Mouse (Mus musculus): ENCODE data around the gene Catsperg1.

Catsperg1 gene

DNA sequence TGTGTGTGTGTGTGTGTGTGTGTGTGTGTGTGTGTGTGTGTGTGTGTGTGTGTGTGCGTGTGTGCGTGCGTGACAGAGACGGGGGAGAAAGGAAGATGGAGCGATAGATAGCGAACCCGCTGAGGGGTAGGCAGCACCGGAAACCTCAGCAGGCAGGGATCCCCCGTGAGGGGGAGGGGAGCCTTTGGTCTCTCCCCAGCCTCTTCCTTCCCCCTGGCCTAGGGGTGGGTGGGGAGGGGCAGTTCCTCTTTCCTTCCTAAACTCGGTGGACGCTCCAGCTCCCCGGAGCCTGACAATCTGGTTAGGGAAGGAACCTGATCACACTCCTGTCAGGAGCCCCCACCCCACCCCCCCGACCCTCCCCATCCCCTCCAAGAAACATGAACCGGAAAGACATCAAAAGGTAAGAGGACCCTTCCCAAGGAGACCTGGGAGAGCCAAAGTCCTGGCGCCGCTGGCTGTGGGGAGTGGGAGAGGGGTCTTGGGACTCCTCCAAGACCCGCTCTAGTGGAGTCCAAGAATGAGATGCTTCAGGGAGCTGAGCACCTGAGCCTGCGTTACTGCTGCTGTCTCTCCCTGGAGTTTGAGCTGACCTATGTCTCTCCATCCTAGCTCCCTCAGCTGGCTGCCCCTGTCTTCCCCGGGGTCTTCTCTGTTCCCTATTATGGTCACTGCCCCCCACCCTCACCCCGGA lies 79.0 kb downstream of the Catsperg1 start, which contains the start of gene Rasgrp4:
TSS of gene Rasgrp4 (plus strand) at position 159 of the 694 bp plus-strand sequence.
- DNase-seq (ENCODE audit: low read depth, low spot score), result no peak

DNA sequence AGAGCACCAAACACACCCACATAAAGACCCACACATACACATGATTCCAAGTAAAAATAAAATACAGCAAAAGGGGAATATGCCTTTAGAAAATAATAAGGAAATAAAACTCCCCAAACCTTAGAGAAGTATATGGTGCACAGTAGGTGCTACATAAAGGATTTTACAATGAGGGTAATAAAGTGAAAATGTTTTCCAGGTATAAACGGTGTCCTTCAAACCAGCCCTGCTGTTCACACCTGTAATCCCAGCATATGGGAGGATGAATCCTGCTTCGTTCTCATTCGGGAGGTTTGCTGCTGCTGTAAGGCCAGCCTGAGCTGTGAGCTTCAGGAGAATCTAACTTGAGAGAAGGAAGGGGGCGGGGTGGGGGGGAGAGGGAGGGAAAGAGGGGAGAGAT lies 79.6 kb downstream of the Catsperg1 start:
- DNase-seq (ENCODE audit: low read depth, low spot score), result no peak

All from brain, adult 2 months (tissue).